Mouse (Mus musculus) cortical plate, adult 2 months (tissue): ENCODE measurements around the gene Tenm1.

ENCODE experiments used
- CTCF ChIP-seq: fragments of 200-500 bp; IDR thresholded peaks from 2 replicates; pipeline ENCODE4 v1.5.1; 2011; ENCODE audit warnings: mild to moderate bottlenecking, control low read depth, low read length; ENCODE audit not compliant: insufficient read depth; ENCODE audit errors: extremely low read depth
- POLR2A ChIP-seq: fragments of 200-500 bp; IDR thresholded peaks from 2 replicates; pipeline ENCODE4 v1.6.1; 2011; ENCODE audit warnings: mild to moderate bottlenecking, low read length, control low read depth; ENCODE audit not compliant: insufficient read depth; ENCODE audit errors: extremely low read depth

- TF ChIP-seq CTCF (no peak), POLR2A (no peak)
Observed at GRCm38 (mm10) chrX:42781566-42781965, 647.4 kb downstream of the Tenm1 start.
